Mouse (Mus musculus) stomach, postnatal 0 days (tissue): ENCODE measurements at regions not wholly inside any gene's neighbourhood (a gene's known extent, or its start where the extent isn't known, plus 50 kb on each side); places are given as distances from the start of the nearest gene placed in this dataset.

Experiments
- CTCF ChIP-seq: IDR thresholded peaks from 2 replicates; pipeline ENCODE4 v1.5.1; 2016; ENCODE audit warnings: antibody characterized with exemption, low read depth, mild to moderate bottlenecking, moderate library complexity
- EP300 ChIP-seq: optimal IDR thresholded peaks from 2 replicates; pipeline ENCODE3; 2016; ENCODE audit warnings: antibody characterized with exemption

- no peak for TF ChIP-seq CTCF
- TF ChIP-seq EP300 = no peak
Measured at GRCm38 (mm10) chr13:110556355-110557095, 161.7 kb downstream of the Plk2 start.
